Mouse (Mus musculus) brain, embryonic 14.5 days (tissue): Measurements from ENCODE around the gene Rabgef1.

Experiments used
- CTCF ChIP-seq: fragments of 200-500 bp; IDR thresholded peaks from 2 replicates; pipeline ENCODE4 v1.5.1; 2012; ENCODE audit warnings: inconsistent platforms, mild to moderate bottlenecking, moderate library complexity, borderline replicate concordance; ENCODE audit not compliant: insufficient read depth, insufficient read length; ENCODE audit errors: extremely low read depth
- POLR2A ChIP-seq: fragments of 200-500 bp; IDR thresholded peaks from 2 replicates; pipeline ENCODE4 v1.6.1; 2012; ENCODE audit warnings: mild to moderate bottlenecking, inconsistent platforms, borderline replicate concordance; ENCODE audit not compliant: poor library complexity, insufficient read depth, insufficient read length, severe bottlenecking; ENCODE audit errors: extremely low read depth

DNA sequence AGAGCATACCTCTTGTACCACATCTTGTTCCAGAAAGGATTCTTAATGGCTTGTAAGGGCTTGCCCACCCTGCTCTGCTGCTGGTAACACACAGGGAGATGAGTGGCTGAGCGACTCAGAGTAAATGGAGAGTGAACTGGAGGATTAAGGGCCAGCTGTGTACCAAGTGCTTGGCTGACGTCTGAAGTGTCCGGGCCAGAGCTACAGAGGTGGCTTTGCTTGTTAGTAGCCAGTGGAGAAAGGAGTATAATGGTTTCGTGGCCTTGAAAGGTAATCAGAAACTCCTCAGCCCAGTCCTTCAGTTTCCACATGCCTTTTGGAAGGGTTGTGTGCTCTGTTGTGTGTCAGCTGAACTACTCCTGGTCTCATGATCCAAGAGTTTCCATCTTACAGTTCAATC, 6.3 kb downstream of the Rabgef1 start:
- TF ChIP-seq CTCF = no peak
- no peak for TF ChIP-seq POLR2A
